Mouse (Mus musculus) thymus, adult 2 months (tissue): ENCODE measurements around the gene Mrnip. TPM values are rescaled to one million over a fixed set of nuclear protein-coding genes. Genes with fewer than 3 reads are reported as not detected.

Experiments used
- DNase-seq: peaks from one replicate; pipeline ENCODE4 v3.0.0; 2021
- H3K27ac ChIP-seq: fragments of 200-500 bp; 2 replicates; pipeline ENCODE4 v1.5.1; 2012; ENCODE audit warnings: low read length, control low read depth; ENCODE audit not compliant: control insufficient read depth, insufficient read depth
- H3K27me3 ChIP-seq: fragments of 200-500 bp; 2 replicates; pipeline ENCODE4 v1.6.1; 2012; ENCODE audit warnings: mild to moderate bottlenecking, low read length, moderate library complexity, mixed read lengths; ENCODE audit not compliant: control insufficient read depth, insufficient read depth
- H3K36me3 ChIP-seq: fragments of 200-500 bp; 2 replicates; pipeline ENCODE4 v1.6.1; 2012; ENCODE audit warnings: mild to moderate bottlenecking, low read length, moderate library complexity; ENCODE audit not compliant: control insufficient read depth, insufficient read depth
- H3K4me1 ChIP-seq: fragments of 200-500 bp; replicated peaks from 2 replicates; pipeline ENCODE4 v1.6.1; 2012; ENCODE audit warnings: low read length; ENCODE audit not compliant: control insufficient read depth, insufficient read depth
- H3K4me3 ChIP-seq: fragments of 200-500 bp; 2 replicates; pipeline ENCODE4 v1.5.1; 2012; ENCODE audit warnings: mild to moderate bottlenecking, low read length, control low read depth, moderate library complexity; ENCODE audit not compliant: control insufficient read depth, insufficient read depth
- CTCF ChIP-seq: fragments of 200-500 bp; IDR thresholded peaks from 2 replicates; pipeline ENCODE4 v1.5.1; 2012; ENCODE audit warnings: mild to moderate bottlenecking, control low read depth, low read length, moderate library complexity, borderline replicate concordance; ENCODE audit not compliant: control insufficient read depth, poor library complexity, insufficient read depth; ENCODE audit errors: extremely low read depth
- POLR2A ChIP-seq: fragments of 200-500 bp; IDR thresholded peaks from 2 replicates; pipeline ENCODE4 v1.6.1; 2012; ENCODE audit warnings: mild to moderate bottlenecking, low read length, control low read depth, moderate library complexity; ENCODE audit not compliant: control insufficient read depth, poor library complexity, insufficient read depth; ENCODE audit errors: extremely low read depth
- WGBS: fragments of 180-500 bp; shearing (Covaris S2); methylation state at CpG from one replicate; pipeline ENCODE4 v1.1.7; 2018; 5-methylcytosine and 5-hydroxymethylcytosine counted together
- polyA plus RNA-seq: library from polyadenylated mRNA; depleted of rRNA; stranded (reverse); fragments of >200 nt; gene quantifications from 2 replicates; pipeline ENCODE4 v1.2.3, GENCODE M21; 2012

Gene Mrnip
- polyA plus RNA-seq, 1 experiment: 8.9 TPM

- TF ChIP-seq CTCF (no peak), POLR2A (no peak)
- Histone ChIP-seq H3K36me3 (no peaks in the 10 kb centered on the region), H3K27me3 (no peaks in the 10 kb centered on the region), H3K4me3 (no peak overlapping the region), H3K27ac (no peak overlapping the region), H3K4me1 (peaks cover 5% of the 10 kb centered on the region; the same call in 1 of the 2 replicates)
- WGBS: 95% methylated on average over 6 of the region's 6 CpGs
- no peak for DNase-seq
These were observed 2.9 kb downstream of the Mrnip start for GRCm38 (mm10) chr11:50177111-50177510.

DNA sequence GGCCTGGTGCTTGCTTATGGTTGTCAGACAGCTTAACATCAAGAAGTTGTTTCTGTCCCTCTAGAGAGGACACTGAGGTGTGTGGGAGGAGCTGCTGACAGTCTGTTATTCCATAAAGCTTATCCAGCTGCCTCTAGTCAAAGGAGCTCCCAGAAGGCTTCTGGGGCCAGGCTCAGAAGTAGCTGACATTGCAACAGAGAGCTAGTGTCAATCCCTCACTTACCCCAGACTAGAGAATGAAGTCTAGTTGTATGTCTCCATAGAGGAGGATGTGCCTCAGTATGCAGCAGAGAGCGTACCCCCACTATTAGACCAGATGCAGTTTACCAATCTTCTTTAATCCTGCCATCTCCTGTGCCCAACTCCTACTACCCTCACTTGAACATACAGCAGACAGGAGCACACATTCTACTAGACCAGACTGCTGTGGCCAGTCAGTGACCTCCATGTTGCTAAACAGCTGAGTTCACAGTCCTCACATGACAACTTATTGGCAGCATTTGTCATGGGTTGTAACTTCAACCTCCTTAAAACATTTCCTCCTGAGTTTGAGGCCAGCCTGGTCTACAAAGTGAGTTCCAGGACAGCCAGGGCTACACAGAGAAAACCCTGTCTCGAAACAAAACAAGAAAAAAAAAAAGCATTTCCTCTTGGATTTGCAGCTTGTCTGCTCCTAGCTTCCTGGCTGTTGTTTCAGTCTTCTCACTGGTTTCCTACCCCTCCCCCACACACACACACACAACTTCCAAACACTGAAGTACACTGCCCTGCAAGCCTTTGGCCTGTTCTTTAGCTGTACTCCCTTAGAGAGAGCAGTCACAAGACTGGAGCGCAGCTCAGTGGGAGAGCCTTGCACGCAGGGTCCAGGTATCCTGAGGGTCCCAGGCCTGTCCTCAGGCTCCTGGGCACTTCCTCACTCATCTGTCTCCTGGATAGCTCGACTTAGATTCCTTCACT is 4.6 kb downstream of the Mrnip start:
- DNase-seq: no peak
- Histone ChIP-seq H3K4me3 (no peak overlapping the region), H3K27ac (no peak overlapping the region), H3K27me3 (no peaks in the 10 kb centered on the region), H3K36me3 (no peaks in the 10 kb centered on the region), H3K4me1 (peaks cover 5% of the 10 kb centered on the region; the same call in 1 of the 2 replicates)
- TF ChIP-seq CTCF: no peak
- no peak for TF ChIP-seq POLR2A
- WGBS: 95% methylated on average over 5 of the region's 5 CpGs

DNA sequence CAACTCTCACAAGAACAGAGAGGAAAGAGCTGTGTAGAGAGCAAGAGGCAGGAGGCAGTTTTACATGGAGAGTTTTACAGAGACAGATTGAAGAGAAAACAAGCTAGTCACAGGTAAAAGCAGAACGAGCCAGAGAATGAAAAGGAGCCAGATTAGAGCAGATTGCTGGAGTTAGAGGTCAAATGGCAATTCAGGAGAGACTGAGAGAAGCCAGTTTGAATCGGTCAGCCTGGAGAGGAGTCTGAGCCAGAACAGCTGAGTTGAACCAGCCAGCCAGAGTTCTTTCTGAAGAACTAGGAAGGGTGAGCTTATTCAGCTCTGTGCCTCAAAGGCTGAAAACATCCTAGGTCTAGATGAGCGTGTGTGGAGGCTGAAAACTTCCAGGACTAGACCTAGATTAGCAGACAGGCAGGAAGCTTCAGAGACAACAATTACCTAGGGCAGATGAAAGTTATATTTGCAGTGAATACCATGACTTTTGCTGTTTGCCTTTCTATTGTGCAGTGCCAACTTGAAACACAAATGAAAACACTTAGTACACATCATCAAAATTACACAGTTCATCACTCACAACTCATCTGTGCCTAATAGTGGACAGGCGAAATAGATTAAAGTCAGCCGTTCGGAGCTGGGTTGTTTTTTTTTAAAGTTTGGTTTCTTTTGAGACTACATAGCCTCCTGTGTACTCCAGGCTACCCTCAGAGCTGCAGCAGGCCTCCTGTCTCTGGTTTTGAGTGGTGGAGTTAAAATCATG is 6.4 kb downstream of the Mrnip start:
- Histone ChIP-seq H3K27ac (no peak overlapping the region), H3K27me3 (no peaks in the 10 kb centered on the region), H3K4me1 (no peaks in the 10 kb centered on the region), H3K4me3 (no peak overlapping the region), H3K36me3 (no peaks in the 10 kb centered on the region)
- TF ChIP-seq CTCF: no peak
- no peak for TF ChIP-seq POLR2A
- WGBS: 95% methylated on average over 6 of the region's 6 CpGs
- DNase-seq: no peak

- H3K4me3 ChIP-seq: no peak overlapping the region
- 51% methylated on average over 4 of the region's 4 CpGs for WGBS
- H3K4me1 ChIP-seq: no peaks in the 10 kb centered on the region
- H3K36me3 ChIP-seq: no peaks in the 10 kb centered on the region
- H3K27ac ChIP-seq: no peak overlapping the region
- no peaks in the 10 kb centered on the region for H3K27me3 ChIP-seq
- no peak for DNase-seq
- TF ChIP-seq POLR2A (no peak), CTCF (no peak)
These were observed 8.5 kb downstream of the Mrnip start for GRCm38 (mm10) chr11:50182702-50183101.

DNA sequence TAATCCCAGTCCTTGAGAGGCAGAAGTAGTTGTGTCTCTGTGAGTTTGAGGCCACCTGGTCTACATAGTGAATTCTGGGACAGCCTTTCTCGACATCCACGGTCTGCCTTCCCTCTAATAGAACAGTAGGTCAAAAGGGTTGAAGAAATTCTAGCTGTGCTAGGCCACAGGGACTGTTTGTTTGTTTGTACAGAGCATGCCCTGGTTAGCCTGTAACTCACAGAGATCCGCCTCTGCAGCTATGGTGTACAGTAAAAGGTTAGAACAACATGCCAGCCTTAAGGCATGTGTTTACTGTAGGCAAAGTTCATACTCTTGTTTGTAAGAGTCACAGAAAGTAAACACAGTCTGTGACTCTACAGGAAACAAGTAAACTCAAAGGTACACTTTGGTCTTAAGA is 10.5 kb downstream of the Mrnip start:
- H3K27me3 ChIP-seq: no peaks in the 10 kb centered on the region
- TF ChIP-seq POLR2A: no peak
- TF ChIP-seq CTCF: no peak
- no peak for DNase-seq
- WGBS: 92% methylated on average over 3 of the region's 3 CpGs
- H3K4me1 ChIP-seq: no peaks in the 10 kb centered on the region
- H3K27ac ChIP-seq: no peak overlapping the region
- no peak overlapping the region for H3K4me3 ChIP-seq
- H3K36me3 ChIP-seq: no peaks in the 10 kb centered on the region

DNA sequence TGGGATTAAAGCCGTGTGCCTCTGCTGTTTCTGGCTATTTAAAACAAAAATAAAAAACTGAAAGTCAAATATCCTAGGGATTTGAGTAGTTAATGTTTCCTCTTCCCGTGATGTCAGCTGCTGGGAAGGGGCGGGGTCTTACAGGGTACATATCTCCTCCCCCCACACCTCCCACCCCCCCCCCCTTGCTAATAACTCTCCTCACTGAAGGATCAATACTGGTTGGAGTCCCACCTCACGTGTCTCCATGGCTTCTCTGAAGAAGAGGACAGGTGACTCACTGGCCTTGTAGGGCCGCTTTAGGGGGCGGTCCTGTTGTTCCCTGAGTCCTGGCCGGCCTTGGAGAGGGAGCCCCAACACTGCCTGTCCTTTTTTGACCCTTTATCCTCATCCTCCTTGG is 14.4 kb downstream of the Mrnip start:
- H3K4me3 ChIP-seq: no peak overlapping the region
- H3K27ac ChIP-seq: no peak overlapping the region
- TF ChIP-seq POLR2A: no peak
- no peak for TF ChIP-seq CTCF
- H3K27me3 ChIP-seq: no peaks in the 10 kb centered on the region
- no peaks in the 10 kb centered on the region for H3K36me3 ChIP-seq
- DNase-seq: no peak
- H3K4me1 ChIP-seq: no peaks in the 10 kb centered on the region
- 97% methylated on average over 7 of the region's 7 CpGs for whole genome bisulfite sequencing
